Mouse (Mus musculus) limb, embryonic 12.5 days (tissue): ENCODE data around the gene Chn1. TPM values are rescaled to one million over a fixed set of nuclear protein-coding genes. Genes with fewer than 3 reads are reported as not detected.

Source experiments
- ATAC-seq: fragments of 200-750 bp; cut with Nextera tagmentation; 2 replicates; pipeline ENCODE4 v1.8.0; 2017; ENCODE audit warnings: low read depth, moderate TSS enrichment; ENCODE audit not compliant: insufficient number of reproducible peaks, insufficient read depth, low FRiP score, low TSS enrichment
- H3K27ac ChIP-seq: fragments of 300-500 bp; sonication (generic); 2 replicates; pipeline ENCODE4 v1.5.1; 2016; ENCODE audit warnings: mild to moderate bottlenecking, moderate library complexity
- H3K27me3 ChIP-seq: fragments of 300-500 bp; sonication (generic); 2 replicates; pipeline ENCODE4 v1.6.1; 2016; ENCODE audit warnings: mild to moderate bottlenecking, moderate library complexity
- H3K36me3 ChIP-seq: fragments of 300-500 bp; sonication (generic); 2 replicates; pipeline ENCODE4 v1.6.1; 2016; ENCODE audit warnings: mild to moderate bottlenecking, moderate library complexity
- H3K4me1 ChIP-seq: fragments of 300-500 bp; sonication (generic); replicated peaks from 2 replicates; pipeline ENCODE4 v1.6.1; 2016
- H3K4me2 ChIP-seq: fragments of 300-500 bp; sonication (generic); 2 replicates; pipeline ENCODE4 v1.6.1; 2016; ENCODE audit warnings: mild to moderate bottlenecking, moderate library complexity
- H3K4me3 ChIP-seq: fragments of 300-500 bp; sonication (generic); replicated peaks from 2 replicates; pipeline ENCODE4 v1.5.1; 2016; ENCODE audit warnings: mild to moderate bottlenecking
- H3K9ac ChIP-seq: fragments of 300-500 bp; sonication (generic); replicated peaks from 2 replicates; pipeline ENCODE4 v1.6.1; 2016; ENCODE audit warnings: mild to moderate bottlenecking, moderate library complexity
- H3K9me3 ChIP-seq: fragments of 300-500 bp; sonication (generic); 2 replicates; pipeline ENCODE4 v1.6.1; 2016; ENCODE audit warnings: mild to moderate bottlenecking, moderate library complexity
- WGBS: fragments of 180-500 bp; shearing (Covaris S2); methylation state at CpG from one replicate; pipeline ENCODE4 v1.1.7; 2016; 5-methylcytosine and 5-hydroxymethylcytosine counted together
- polyA plus RNA-seq: library from polyadenylated mRNA; unstranded; fragments of >200 nt; fragmentation: Nextera tagmentation; extraction: Ambion mirVana; gene quantifications from 2 replicates; pipeline ENCODE4 v1.2.1, GENCODE M21; 2016

Gene Chn1
- polyA plus RNA-seq, 1 experiment from 2014 or later: 41.9 TPM

DNA sequence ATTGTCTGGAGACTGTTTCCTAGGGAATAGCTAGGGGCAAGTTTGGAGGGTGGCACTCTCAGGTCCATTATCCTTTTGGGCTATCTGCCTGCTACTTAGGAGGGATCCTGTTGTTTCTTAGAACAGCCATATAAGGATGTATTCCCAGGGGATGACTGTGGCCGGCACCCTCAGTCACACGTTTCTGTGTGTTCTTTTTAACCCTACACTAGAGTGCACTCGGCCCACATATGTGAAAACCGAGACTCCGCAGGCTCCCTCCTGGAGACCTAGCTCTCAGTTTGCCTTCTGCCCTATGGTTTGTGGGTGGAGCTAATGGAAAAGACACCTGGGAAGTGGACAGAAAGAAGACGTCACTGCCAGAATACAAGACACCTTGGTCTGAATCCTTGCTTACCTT, 183.9 kb downstream of the Chn1 start:
- Histone ChIP-seq H3K4me3 (no peak overlapping the region), H3K27me3 (peaks cover 6% of the 10 kb centered on the region; the same call in 1 of the 2 replicates), H3K4me2 (no peak overlapping the region), H3K4me1 (peaks cover 43% of the 10 kb centered on the region), H3K27ac (no peak overlapping the region), H3K36me3 (no peaks in the 10 kb centered on the region), H3K9ac (no peak overlapping the region), H3K9me3 (no peaks in the 10 kb centered on the region)
- 34% methylated on average over 6 of the region's 6 CpGs for WGBS
- ATAC-seq: no peak

- H3K27me3 ChIP-seq: peaks cover 6% of the 10 kb centered on the region; the same call in 1 of the 2 replicates
- peak; percentile 75 for ATAC-seq
- H3K9ac ChIP-seq: 0 out of 2 replicates have a peak overlapping the region, but pooled peaks have one; percentile 34
- 8% methylated on average over 12 of the region's 12 CpGs for WGBS
- H3K36me3 ChIP-seq: no peaks in the 10 kb centered on the region
- H3K27ac ChIP-seq: no peak overlapping the region
- peak overlapping the region; percentile 39 for H3K4me3 ChIP-seq
- peak overlapping the region; percentile 71 for H3K4me2 ChIP-seq
- no peaks in the 10 kb centered on the region for H3K9me3 ChIP-seq
- H3K4me1 ChIP-seq: peaks cover 45% of the 10 kb centered on the region
Observed at GRCm38 (mm10) chr2:73590106-73590505, 185.0 kb downstream of the Chn1 start.

DNA sequence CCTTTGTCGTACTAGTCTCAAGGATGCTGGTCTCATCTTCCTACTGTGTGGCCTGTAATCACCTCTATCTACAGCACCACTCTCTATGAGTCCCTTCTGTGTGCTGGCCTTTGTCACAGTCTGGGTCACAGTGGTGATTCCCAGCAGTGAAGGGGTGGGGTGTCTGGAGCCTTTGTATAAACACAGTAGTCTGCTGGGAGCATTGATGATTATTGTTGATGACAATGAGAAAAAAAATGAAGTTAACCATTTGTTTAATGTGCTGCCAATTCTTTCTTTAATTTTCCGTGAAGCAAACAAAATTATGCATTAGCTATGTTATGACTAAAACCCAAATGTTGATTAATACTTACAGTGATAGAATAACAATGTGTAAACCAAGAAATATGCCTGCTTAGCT, 186.2 kb downstream of the Chn1 start:
- peaks cover 47% of the 10 kb centered on the region for H3K4me1 ChIP-seq

DNA sequence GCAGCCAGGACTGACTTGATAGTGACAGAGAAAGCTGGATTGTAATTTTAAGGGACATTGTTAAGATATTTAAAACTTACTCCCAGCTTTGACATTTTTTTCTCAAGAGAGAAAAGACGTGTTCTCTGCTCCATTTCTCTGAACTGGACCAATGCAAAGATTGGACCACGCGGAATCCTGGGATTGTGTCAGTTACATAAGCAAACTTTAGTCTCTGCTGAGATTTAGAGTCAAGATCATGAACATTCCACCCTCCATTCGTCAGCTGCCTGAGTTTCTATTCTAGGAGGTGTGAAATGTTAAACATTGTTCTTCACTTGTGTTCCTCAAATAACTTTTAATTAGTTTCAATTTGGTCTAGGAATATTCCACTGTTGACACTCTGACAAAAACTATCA, 188.0 kb downstream of the Chn1 start:
- ATAC-seq: no peak

More for the DNA sequence above, 186.2 kb downstream of the Chn1 start:
- Histone ChIP-seq H3K4me3 (no peak overlapping the region), H3K27ac (no peak overlapping the region), H3K9ac (no peak overlapping the region), H3K36me3 (no peaks in the 10 kb centered on the region), H3K4me2 (no peak overlapping the region), H3K27me3 (peaks cover 6% of the 10 kb centered on the region; the same call in 1 of the 2 replicates), H3K9me3 (no peaks in the 10 kb centered on the region)
- 79% methylated on average over 2 of the region's 2 CpGs for WGBS
- no peak for ATAC-seq

DNA sequence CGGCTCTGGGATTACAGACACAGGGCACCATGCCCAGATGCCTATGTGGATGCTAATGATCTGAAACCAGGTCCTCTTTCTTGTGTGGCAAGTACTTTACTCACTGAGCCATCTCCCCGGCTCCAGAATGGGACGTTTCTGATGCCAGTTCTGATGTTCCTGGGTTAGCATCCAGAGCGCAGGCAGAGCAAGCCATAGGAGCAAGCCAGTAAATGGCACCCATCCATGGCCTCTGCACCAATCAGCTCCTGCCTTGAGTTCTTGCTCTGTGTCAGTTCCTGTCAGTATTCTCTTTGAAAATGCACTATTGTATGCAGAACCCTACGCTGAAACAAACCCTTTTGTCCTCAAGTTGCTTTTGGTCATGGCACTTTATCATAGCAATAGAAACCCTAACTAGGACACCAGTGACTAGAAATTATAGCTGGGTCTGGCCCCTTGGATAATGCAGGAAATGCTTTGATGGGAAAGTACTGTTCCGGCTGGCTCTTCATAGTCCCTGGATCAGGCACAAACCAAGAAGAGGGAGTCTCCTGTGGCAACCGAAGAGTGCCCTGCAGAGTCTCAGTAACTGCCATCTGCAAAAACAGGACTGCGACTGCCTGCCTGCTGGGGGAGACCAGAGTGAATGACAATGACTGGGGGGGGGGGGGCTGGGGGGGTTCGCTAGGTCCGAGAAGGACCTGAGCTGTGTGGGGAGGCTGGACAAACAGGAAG, 188.6 kb downstream of the Chn1 start:
- ATAC-seq: no peak
- Histone ChIP-seq H3K27me3 (peaks cover 6% of the 10 kb centered on the region; the same call in 1 of the 2 replicates), H3K4me2 (no peak overlapping the region), H3K36me3 (no peaks in the 10 kb centered on the region), H3K27ac (no peak overlapping the region), H3K4me3 (no peak overlapping the region), H3K4me1 (peaks cover 28% of the 10 kb centered on the region), H3K9ac (no peak overlapping the region), H3K9me3 (no peaks in the 10 kb centered on the region)
- WGBS: 60% methylated on average over 9 of the region's 10 CpGs

More for the DNA sequence above, 188.0 kb downstream of the Chn1 start:
- no peak overlapping the region for H3K9ac ChIP-seq
- H3K4me1 ChIP-seq: peaks cover 32% of the 10 kb centered on the region
- no peak overlapping the region for H3K4me3 ChIP-seq
- no peak overlapping the region for H3K27ac ChIP-seq
- WGBS: 56% methylated on average over 4 of the region's 4 CpGs
- H3K9me3 ChIP-seq: no peaks in the 10 kb centered on the region
- peaks cover 6% of the 10 kb centered on the region; the same call in 1 of the 2 replicates for H3K27me3 ChIP-seq
- no peaks in the 10 kb centered on the region for H3K36me3 ChIP-seq
- no peak overlapping the region for H3K4me2 ChIP-seq

DNA sequence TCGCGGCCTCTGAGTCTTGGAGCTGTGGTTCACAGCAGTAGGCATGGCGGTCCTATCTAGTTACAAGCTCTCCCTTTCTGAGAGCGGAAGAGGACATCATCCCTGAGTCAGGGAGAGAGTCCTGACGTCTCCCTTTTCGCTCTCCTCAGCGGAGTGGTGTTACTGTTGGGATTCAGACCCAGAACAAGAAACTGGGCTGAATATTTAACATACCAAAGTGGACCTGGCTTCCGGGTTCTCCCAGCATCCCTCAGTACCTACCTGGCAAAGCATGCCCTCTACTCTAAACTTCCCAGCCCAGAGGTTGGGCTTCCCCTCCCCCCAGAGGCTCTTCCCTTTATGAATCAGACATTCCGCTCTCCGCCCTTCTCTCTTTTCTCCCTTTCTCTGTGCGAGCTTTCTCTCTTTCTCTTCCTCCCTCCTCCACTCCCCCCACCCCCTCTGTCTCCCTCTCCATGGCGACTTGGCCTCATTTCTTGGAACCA, 189.8 kb downstream of the Chn1 start:
- H3K4me3 ChIP-seq: peak overlapping the region; percentile 40
- no peak overlapping the region for H3K27ac ChIP-seq
- H3K36me3 ChIP-seq: no peaks in the 10 kb centered on the region
- WGBS: 19% methylated on average over 12 of the region's 12 CpGs
- no peaks in the 10 kb centered on the region for H3K9me3 ChIP-seq
- peak overlapping the region; percentile 60 for H3K4me2 ChIP-seq
- H3K9ac ChIP-seq: peak overlapping the region; percentile 34; the same call in 1 of the 2 replicates
- peaks cover 4% of the 10 kb centered on the region; the same call in 1 of the 2 replicates for H3K27me3 ChIP-seq
- ATAC-seq: no peak
- peaks cover 16% of the 10 kb centered on the region for H3K4me1 ChIP-seq

DNA sequence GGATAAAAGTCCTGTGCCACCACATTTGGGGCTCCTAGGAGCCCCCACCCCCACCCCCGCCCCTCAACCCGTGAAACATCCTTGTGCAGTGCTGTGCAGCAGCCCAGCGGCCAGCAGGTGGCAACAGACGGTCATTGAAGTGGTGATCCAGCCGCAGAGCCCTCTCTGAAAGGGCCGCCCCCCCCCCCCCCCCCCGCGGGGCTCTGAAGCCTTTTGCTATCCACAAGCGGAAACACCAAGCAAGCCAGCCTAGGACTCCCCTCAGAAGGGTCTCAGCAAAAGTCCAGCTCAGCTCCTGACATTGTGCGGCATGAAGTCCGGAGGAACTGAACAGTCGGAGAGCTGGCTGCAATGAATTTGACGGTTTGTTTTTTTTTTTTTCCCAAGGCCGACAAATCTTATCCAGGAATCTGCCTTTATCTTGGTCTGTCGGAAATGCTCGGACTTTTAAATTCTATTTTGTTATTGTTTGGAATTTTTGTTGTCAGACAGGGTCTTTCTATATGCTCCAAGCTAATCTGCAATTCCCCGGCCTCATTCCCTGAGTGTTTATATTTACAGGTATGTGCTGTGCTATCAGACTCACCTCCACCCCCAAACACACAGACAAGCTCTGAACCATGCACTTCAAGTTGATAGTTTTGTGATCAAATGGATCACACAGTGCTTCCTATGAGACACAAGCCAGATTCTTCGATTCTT, 190.3 kb downstream of the Chn1 start:
- no peak overlapping the region for H3K27ac ChIP-seq
- H3K4me3 ChIP-seq: peak overlapping the region; percentile 40
- peak overlapping the region; percentile 60 for H3K4me2 ChIP-seq
- no peaks in the 10 kb centered on the region for H3K36me3 ChIP-seq
- peaks cover 12% of the 10 kb centered on the region for H3K4me1 ChIP-seq
- 2% methylated on average over 17 of the region's 18 CpGs for WGBS
- peak; percentile 61; the same call in 1 of the 2 replicates for ATAC-seq
- peaks cover 4% of the 10 kb centered on the region; the same call in 1 of the 2 replicates for H3K27me3 ChIP-seq
- peak overlapping the region; percentile 34; the same call in 1 of the 2 replicates for H3K9ac ChIP-seq
- H3K9me3 ChIP-seq: no peaks in the 10 kb centered on the region

GRCm38 (mm10) chr2:73580720-73581119, 194.4 kb downstream of the Chn1 start:
- H3K9ac ChIP-seq: no peak overlapping the region
- no peak for ATAC-seq

GRCm38 (mm10) chr2:73580166-73580565, 195.0 kb downstream of the Chn1 start, which contains the start of gene Chrna1:
Chrna1 (minus strand) TSS chr2:73580338.
- Histone ChIP-seq H3K9me3 (no peaks in the 10 kb centered on the region), H3K27me3 (no peaks in the 10 kb centered on the region), H3K36me3 (no peaks in the 10 kb centered on the region), H3K4me2 (no peak within 1 kb of the TSS), H3K4me1 (peaks cover 3% of the 10 kb centered on the region), H3K27ac (0 out of 2 replicates have a peak within 1 kb of the TSS, but pooled peaks have one; percentile 30), H3K4me3 (no peak within 1 kb of the TSS), H3K9ac (no peak within 1 kb of the TSS)
- 86% methylated on average over 9 of the region's 9 CpGs for WGBS
- no peak for ATAC-seq

More at GRCm38 (mm10) chr2:73580720-73581119, 194.4 kb downstream of the Chn1 start:
- H3K9me3 ChIP-seq: no peaks in the 10 kb centered on the region
- H3K4me2 ChIP-seq: no peak overlapping the region
- no peaks in the 10 kb centered on the region for H3K36me3 ChIP-seq
- WGBS: 92% methylated on average over 5 of the region's 5 CpGs
- no peaks in the 10 kb centered on the region for H3K27me3 ChIP-seq
- peaks cover 8% of the 10 kb centered on the region for H3K4me1 ChIP-seq
- no peak overlapping the region for H3K4me3 ChIP-seq
- H3K27ac ChIP-seq: no peak overlapping the region

GRCm38 (mm10) chr2:73579168-73579567, 196.0 kb downstream of the Chn1 start:
- 67% methylated on average over 5 of the region's 5 CpGs for WGBS
- H3K36me3 ChIP-seq: no peaks in the 10 kb centered on the region
- no peak overlapping the region for H3K4me3 ChIP-seq
- no peak for ATAC-seq
- no peaks in the 10 kb centered on the region for H3K27me3 ChIP-seq
- no peak overlapping the region for H3K27ac ChIP-seq
- no peak overlapping the region for H3K4me2 ChIP-seq
- H3K4me1 ChIP-seq: peaks cover 5% of the 10 kb centered on the region
- no peaks in the 10 kb centered on the region for H3K9me3 ChIP-seq
- no peak overlapping the region for H3K9ac ChIP-seq

- Histone ChIP-seq H3K27ac (no peak overlapping the region), H3K4me3 (no peak overlapping the region)
- WGBS: 48% methylated on average over 6 of the region's 6 CpGs
Observed at GRCm38 (mm10) chr2:73574418-73574817, 200.7 kb downstream of the Chn1 start.

More at GRCm38 (mm10) chr2:73574418-73574817, 200.7 kb downstream of the Chn1 start:
- no peak overlapping the region for H3K9ac ChIP-seq
- peaks cover 27% of the 10 kb centered on the region for H3K4me1 ChIP-seq
- H3K9me3 ChIP-seq: no peaks in the 10 kb centered on the region
- H3K4me2 ChIP-seq: no peak overlapping the region
- no peaks in the 10 kb centered on the region for H3K27me3 ChIP-seq
- ATAC-seq: no peak
- no peaks in the 10 kb centered on the region for H3K36me3 ChIP-seq
